Mouse (Mus musculus): ENCODE measurements around the gene Timp2.

The Timp2 gene

GRCm38 (mm10) chr11:118332376-118332775, 23.2 kb downstream of the Timp2 start:
- WGBS, result 87% methylated on average over 11 of the region's 11 CpGs

GRCm38 (mm10) chr11:118330777-118331176, 24.8 kb downstream of the Timp2 start:
- 49% methylated on average over 16 of the region's 16 CpGs for WGBS

- 60% methylated on average over 14 of the region's 14 CpGs for WGBS
Measured at GRCm38 (mm10) chr11:118330361-118330760, 25.2 kb downstream of the Timp2 start.

- WGBS, result 87% methylated on average over 5 of the region's 5 CpGs
Measured at GRCm38 (mm10) chr11:118328947-118329346, 26.6 kb downstream of the Timp2 start.

- 91% methylated on average over 6 of the region's 6 CpGs for WGBS
Measured at GRCm38 (mm10) chr11:118328511-118328910, 27.0 kb downstream of the Timp2 start.

- 17% methylated on average over 24 of the region's 24 CpGs for WGBS
Measured at GRCm38 (mm10) chr11:118326991-118327971, 28.3 kb downstream of the Timp2 start.

- 90% methylated on average over 4 of the region's 4 CpGs for WGBS
Measured at GRCm38 (mm10) chr11:118326491-118326890, 29.0 kb downstream of the Timp2 start.

- WGBS, result 73% methylated on average over 5 of the region's 5 CpGs
Measured at GRCm38 (mm10) chr11:118324541-118324940, 31.0 kb downstream of the Timp2 start.

GRCm38 (mm10) chr11:118323974-118324373, 31.6 kb downstream of the Timp2 start:
- WGBS, result 92% methylated on average over 5 of the region's 5 CpGs

GRCm38 (mm10) chr11:118322647-118323046, 32.9 kb downstream of the Timp2 start:
- 34% methylated on average over 3 of the region's 3 CpGs for WGBS

- 79% methylated on average over 4 of the region's 4 CpGs for whole genome bisulfite sequencing
Measured at GRCm38 (mm10) chr11:118321971-118322370, 33.6 kb downstream of the Timp2 start.

GRCm38 (mm10) chr11:118321500-118321899, 34.0 kb downstream of the Timp2 start:
- WGBS, result 74% methylated on average over 7 of the region's 7 CpGs

- WGBS, result 66% methylated on average over 5 of the region's 5 CpGs
Measured at GRCm38 (mm10) chr11:118318678-118319077, 36.9 kb downstream of the Timp2 start.

- WGBS, result 14% methylated on average over 7 of the region's 7 CpGs
Measured at GRCm38 (mm10) chr11:118317129-118317528, 38.4 kb downstream of the Timp2 start.

GRCm38 (mm10) chr11:118316231-118316806, 39.2 kb downstream of the Timp2 start:
- WGBS, result 93% methylated on average over 8 of the region's 8 CpGs

GRCm38 (mm10) chr11:118312132-118312723, 43.3 kb downstream of the Timp2 start:
- WGBS, result 73% methylated on average over 6 of the region's 6 CpGs

- WGBS, result 89% methylated on average over 2 of the region's 2 CpGs
Measured at GRCm38 (mm10) chr11:118307962-118308361, 47.6 kb downstream of the Timp2 start.

GRCm38 (mm10) chr11:118303959-118304358, 51.6 kb downstream of the Timp2 start:
- 90% methylated on average over 4 of the region's 4 CpGs for WGBS

- WGBS, result 84% methylated on average over 2 of the region's 2 CpGs
Measured at GRCm38 (mm10) chr11:118298810-118299209, 56.7 kb downstream of the Timp2 start.

- 91% methylated on average over 3 of the region's 3 CpGs for whole genome bisulfite sequencing
Measured at GRCm38 (mm10) chr11:118297967-118298366, 57.6 kb downstream of the Timp2 start.

GRCm38 (mm10) chr11:118295026-118295425, 60.5 kb downstream of the Timp2 start:
- WGBS, result 77% methylated on average over 2 of the region's 2 CpGs

GRCm38 (mm10) chr11:118292671-118293070, 62.9 kb downstream of the Timp2 start:
- WGBS, result 64% methylated on average over 6 of the region's 6 CpGs

All from cerebral cortex, adult 2 months (tissue).